Mouse (Mus musculus): ENCODE data around the gene 2200002D01Rik. TPM values are rescaled to one million over a fixed set of nuclear protein-coding genes. Genes with fewer than 3 reads are reported as not detected.
"Not testable (repeated sequence)": the region's sequence is repeated elsewhere in the genome, so short reads cannot be mapped to it uniquely, and the experiment has no call there.

Gene 2200002D01Rik
- polyA plus RNA-seq, 1 experiment from 2014 or later, result 0.50 TPM

- no peak overlapping the region for H3K4me3 ChIP-seq (ENCODE audit: low read depth, low read length)
- H3K36me3 ChIP-seq (ENCODE audit: control insufficient read depth, insufficient read depth, low read length), result no peaks in the 10 kb centered on the region
- no peaks in the 10 kb centered on the region for H3K27me3 ChIP-seq (ENCODE audit: control insufficient read depth, insufficient read depth, low read length)
- no peak overlapping the region for H3K27ac ChIP-seq (ENCODE audit: low read depth, low read length)
- no peaks in the 10 kb centered on the region for H3K9me3 ChIP-seq (ENCODE audit: control insufficient read depth, low read length)
- H3K4me2 ChIP-seq (ENCODE audit: low read depth, low read length), result 0 out of 2 replicates have a peak overlapping the region, but pooled peaks have one; percentile 38
- WGBS, result 51% methylated on average over 2 of the region's 2 CpGs
- H3K9ac ChIP-seq (replicated peaks; ENCODE audit: low read depth, low read length), result no peak overlapping the region
- no peak for ATAC-seq (ENCODE audit: low read depth)
- H3K4me1 ChIP-seq (ENCODE audit: control insufficient read depth, insufficient read depth, low read length), result no peaks in the 10 kb centered on the region
Observed at GRCm38 (mm10) chr7:29214236-29214635, 34.0 kb downstream of the 2200002D01Rik start.

GRCm38 (mm10) chr7:29213675-29214082 is 34.6 kb downstream of the 2200002D01Rik start, which contains the start of gene Catsperg1:
Gene Catsperg1 (minus strand): TSS chr7:29214035.
- Histone ChIP-seq H3K36me3 (ENCODE audit: control insufficient read depth, insufficient read depth, low read length) (no peaks in the 10 kb centered on the region), H3K9ac (replicated peaks; ENCODE audit: low read depth, low read length) (no peak within 1 kb of the TSS), H3K9me3 (ENCODE audit: control insufficient read depth, low read length) (no peaks in the 10 kb centered on the region), H3K27me3 (ENCODE audit: control insufficient read depth, insufficient read depth, low read length) (no peaks in the 10 kb centered on the region), H3K4me1 (ENCODE audit: control insufficient read depth, insufficient read depth, low read length) (no peaks in the 10 kb centered on the region), H3K4me2 (ENCODE audit: low read depth, low read length) (peak within 1 kb of the TSS; percentile 38; the same call in 1 of the 2 replicates), H3K27ac (ENCODE audit: low read depth, low read length) (no peak within 1 kb of the TSS), H3K4me3 (ENCODE audit: low read depth, low read length) (no peak within 1 kb of the TSS; the same call in 1 of the 2 replicates)
- peak; percentile 84 for ATAC-seq (ENCODE audit: low read depth)
- 2% methylated on average over 20 of the region's 20 CpGs for WGBS

GRCm38 (mm10) chr7:29212775-29213560 is 35.3 kb downstream of the 2200002D01Rik start:
- not testable (repeated sequence) for H3K4me3 ChIP-seq (ENCODE audit: low read depth, low read length); H3K36me3 ChIP-seq (ENCODE audit: control insufficient read depth, insufficient read depth, low read length); H3K27me3 ChIP-seq (ENCODE audit: control insufficient read depth, insufficient read depth, low read length); H3K4me1 ChIP-seq (ENCODE audit: control insufficient read depth, insufficient read depth, low read length); H3K27ac ChIP-seq (ENCODE audit: low read depth, low read length); ATAC-seq (ENCODE audit: low read depth); H3K9me3 ChIP-seq (ENCODE audit: control insufficient read depth, low read length); H3K9ac ChIP-seq (replicated peaks; ENCODE audit: low read depth, low read length)
- WGBS, result 18% methylated on average over 40 of the region's 40 CpGs
- peak overlapping the region; percentile 38; the same call in 1 of the 2 replicates for H3K4me2 ChIP-seq (ENCODE audit: low read depth, low read length)

GRCm38 (mm10) chr7:29212199-29212765 is 36.0 kb downstream of the 2200002D01Rik start:
- H3K4me2 ChIP-seq (ENCODE audit: low read depth, low read length), result peak overlapping the region; percentile 39; the same call in 1 of the 2 replicates
- 9% methylated on average over 26 of the region's 26 CpGs for WGBS
- no peaks in the 10 kb centered on the region for H3K9me3 ChIP-seq (ENCODE audit: control insufficient read depth, low read length)
- no peak for ATAC-seq (ENCODE audit: low read depth)
- no peak overlapping the region for H3K27ac ChIP-seq (ENCODE audit: low read depth, low read length)
- H3K36me3 ChIP-seq (ENCODE audit: control insufficient read depth, insufficient read depth, low read length), result no peaks in the 10 kb centered on the region
- 0 out of 2 replicates have a peak overlapping the region, but pooled peaks have one; percentile 23 for H3K4me3 ChIP-seq (ENCODE audit: low read depth, low read length)
- no peak overlapping the region for H3K9ac ChIP-seq (replicated peaks; ENCODE audit: low read depth, low read length)
- H3K27me3 ChIP-seq (ENCODE audit: control insufficient read depth, insufficient read depth, low read length), result no peaks in the 10 kb centered on the region
- H3K4me1 ChIP-seq (ENCODE audit: control insufficient read depth, insufficient read depth, low read length), result no peaks in the 10 kb centered on the region

GRCm38 (mm10) chr7:29211415-29212198 is 36.7 kb downstream of the 2200002D01Rik start:
- no peak overlapping the region for H3K27ac ChIP-seq (ENCODE audit: low read depth, low read length)
- peak; percentile 45; the same call in 1 of the 2 replicates for ATAC-seq (ENCODE audit: low read depth)
- 5% methylated on average over 34 of the region's 34 CpGs for WGBS
- no peaks in the 10 kb centered on the region for H3K9me3 ChIP-seq (ENCODE audit: control insufficient read depth, low read length)
- no peaks in the 10 kb centered on the region for H3K4me1 ChIP-seq (ENCODE audit: control insufficient read depth, insufficient read depth, low read length)
- H3K36me3 ChIP-seq (ENCODE audit: control insufficient read depth, insufficient read depth, low read length), result no peaks in the 10 kb centered on the region
- H3K4me3 ChIP-seq (ENCODE audit: low read depth, low read length), result peak overlapping the region; percentile 23
- H3K4me2 ChIP-seq (ENCODE audit: low read depth, low read length), result peak overlapping the region; percentile 39
- H3K27me3 ChIP-seq (ENCODE audit: control insufficient read depth, insufficient read depth, low read length), result no peaks in the 10 kb centered on the region
- H3K9ac ChIP-seq (replicated peaks; ENCODE audit: low read depth, low read length), result no peak overlapping the region

- H3K9me3 ChIP-seq (ENCODE audit: control insufficient read depth, low read length); ATAC-seq (ENCODE audit: low read depth); H3K36me3 ChIP-seq (ENCODE audit: control insufficient read depth, insufficient read depth, low read length); H3K27ac ChIP-seq (ENCODE audit: low read depth, low read length); H3K4me1 ChIP-seq (ENCODE audit: control insufficient read depth, insufficient read depth, low read length); H3K27me3 ChIP-seq (ENCODE audit: control insufficient read depth, insufficient read depth, low read length); H3K9ac ChIP-seq (replicated peaks; ENCODE audit: low read depth, low read length): not testable (repeated sequence)
- peak overlapping the region; percentile 39 for H3K4me2 ChIP-seq (ENCODE audit: low read depth, low read length)
- H3K4me3 ChIP-seq (ENCODE audit: low read depth, low read length), result peak overlapping the region; percentile 23
- WGBS, result 28% methylated on average over 15 of the region's 15 CpGs
Observed at GRCm38 (mm10) chr7:29211013-29211412, 37.3 kb downstream of the 2200002D01Rik start.

GRCm38 (mm10) chr7:29202577-29202976 is 45.7 kb downstream of the 2200002D01Rik start:
- Histone ChIP-seq H3K4me1 (ENCODE audit: control insufficient read depth, insufficient read depth, low read length) (no peaks in the 10 kb centered on the region), H3K27ac (ENCODE audit: low read depth, low read length) (no peak overlapping the region), H3K4me3 (ENCODE audit: low read depth, low read length) (no peak overlapping the region), H3K36me3 (ENCODE audit: control insufficient read depth, insufficient read depth, low read length) (no peaks in the 10 kb centered on the region), H3K9me3 (ENCODE audit: control insufficient read depth, low read length) (no peaks in the 10 kb centered on the region), H3K9ac (replicated peaks; ENCODE audit: low read depth, low read length) (no peak overlapping the region), H3K27me3 (ENCODE audit: control insufficient read depth, insufficient read depth, low read length) (no peaks in the 10 kb centered on the region), H3K4me2 (ENCODE audit: low read depth, low read length) (no peak overlapping the region)
- no peak for ATAC-seq (ENCODE audit: low read depth)
- 88% methylated on average over 6 of the region's 6 CpGs for WGBS

All from neural tube, embryonic 14.5 days (tissue).